ENCODE assay signal across 8 mouse cellular contexts in the genomic region with DNA sequence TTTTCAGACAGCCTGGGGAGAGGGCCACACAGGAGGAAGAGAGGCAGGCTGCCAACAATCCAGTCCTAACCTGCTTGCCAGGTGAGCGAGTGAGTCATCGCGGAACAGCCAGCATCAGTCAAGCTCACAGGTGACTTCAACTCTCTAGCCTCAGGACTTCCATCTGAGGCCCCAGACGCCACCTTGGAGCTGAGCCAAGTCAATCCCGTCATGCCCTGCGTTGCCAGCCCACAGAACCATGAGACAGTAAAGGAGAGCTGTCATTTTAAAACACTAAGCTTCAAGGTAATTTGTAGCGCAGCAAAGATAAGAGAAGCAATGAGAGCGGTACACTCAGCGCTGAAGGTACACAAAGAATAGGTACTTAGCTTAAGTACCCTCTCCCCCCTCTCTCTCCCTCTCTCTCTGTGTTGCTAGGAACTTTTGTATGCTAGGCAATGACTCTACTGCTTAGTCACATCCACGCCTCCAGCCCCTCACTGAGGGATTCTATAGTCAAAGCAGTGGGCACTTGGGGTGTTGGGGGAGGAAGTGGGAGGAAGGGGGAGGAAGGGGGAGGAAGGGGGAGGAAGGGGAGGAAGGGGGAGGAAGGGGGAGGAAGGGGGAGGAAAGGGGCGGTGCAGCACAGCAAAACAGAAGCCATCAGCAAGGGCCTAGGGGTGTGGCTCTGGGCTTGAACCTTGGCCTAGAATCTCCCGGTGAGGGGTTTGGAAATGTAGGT. TPM values are rescaled to one million over a fixed set of nuclear protein-coding genes. Genes with fewer than 3 reads are reported as not detected.
DNase-seq lines count a peak whose midpoint lies in the region; ATAC-seq and TF ChIP-seq lines count a peak whose summit lies in the region.

No protein-coding gene starts in this region.

- no peaks in the 10 kb centered on the region for H3K36me3 ChIP-seq in forebrain, embryonic 14.5 days (ENCODE audit: control insufficient read depth, insufficient read depth, low read length)
- H3K36me3 ChIP-seq in forebrain, embryonic 10.5 days (replicated peaks), result no peaks in the 10 kb centered on the region
- no peaks in the 10 kb centered on the region for H3K36me3 ChIP-seq in heart, embryonic 15.5 days
- H3K36me3 ChIP-seq in limb, embryonic 15.5 days, result no peaks in the 10 kb centered on the region

- no peak for TF ChIP-seq CTCF in brain, embryonic 14.5 days (IDR thresholded peaks at IDR 0.05; ENCODE audit: borderline replicate concordance, extremely low read depth, insufficient read depth, insufficient read length)

- TF ChIP-seq POLR2A in brain, embryonic 14.5 days (IDR thresholded peaks at IDR 0.05; ENCODE audit: borderline replicate concordance, extremely low read depth, insufficient read depth, insufficient read length, poor library complexity, severe bottlenecking), result no peak

- H3K9ac ChIP-seq in forebrain, embryonic 14.5 days (ENCODE audit: low read length), result no peak overlapping the region
- H3K9ac ChIP-seq in heart, embryonic 15.5 days, result no peak overlapping the region
- H3K9ac ChIP-seq in limb, embryonic 15.5 days, result no peak overlapping the region

- no peak overlapping the region for H3K27ac ChIP-seq in forebrain, embryonic 14.5 days (ENCODE audit: low read depth, low read length)
- H3K27ac ChIP-seq in forebrain, embryonic 10.5 days, result no peak overlapping the region
- H3K27ac ChIP-seq in heart, embryonic 15.5 days, result peak overlapping the region; percentile 31; the same call in 1 of the 2 replicates
- H3K27ac ChIP-seq in limb, embryonic 15.5 days, result no peak overlapping the region; the same call in 1 of the 2 replicates

- H3K4me3 ChIP-seq in forebrain, embryonic 14.5 days (ENCODE audit: low read depth, low read length), result no peak overlapping the region
- no peak overlapping the region for H3K4me3 ChIP-seq in forebrain, embryonic 10.5 days
- no peak overlapping the region for H3K4me3 ChIP-seq in heart, embryonic 15.5 days
- H3K4me3 ChIP-seq in limb, embryonic 15.5 days, result no peak overlapping the region

- WGBS in forebrain, embryonic 14.5 days, result 46% methylated on average over 12 of the region's 12 CpGs
- WGBS in forebrain, embryonic 10.5 days, result 88% methylated on average over 12 of the region's 12 CpGs
- WGBS in heart, embryonic 15.5 days, result 42% methylated on average over 12 of the region's 12 CpGs
- WGBS in limb, embryonic 15.5 days, result 51% methylated on average over 12 of the region's 12 CpGs

- no peak overlapping the region for H3K4me2 ChIP-seq in forebrain, embryonic 14.5 days (ENCODE audit: low read length)
- peak overlapping the region; percentile 10; the same call in 1 of the 2 replicates for H3K4me2 ChIP-seq in heart, embryonic 15.5 days
- no peak overlapping the region for H3K4me2 ChIP-seq in limb, embryonic 15.5 days

- ATAC-seq in forebrain, embryonic 14.5 days, result no peak
- ATAC-seq in heart, embryonic 15.5 days (replicated peaks; ENCODE audit: insufficient number of reproducible peaks, insufficient read depth, low FRiP score, low read depth), result peak; percentile 50
- ATAC-seq in limb, embryonic 15.5 days (ENCODE audit: insufficient number of reproducible peaks, low FRiP score, low TSS enrichment, low read depth), result peak; percentile 48; the same call in 1 of the 2 replicates

- H3K27me3 ChIP-seq in forebrain, embryonic 14.5 days (replicated peaks; ENCODE audit: control insufficient read depth, insufficient read depth, low read length), result no peaks in the 10 kb centered on the region
- H3K27me3 ChIP-seq in forebrain, embryonic 10.5 days (ENCODE audit: poor library complexity, severe bottlenecking), result no peaks in the 10 kb centered on the region
- no peaks in the 10 kb centered on the region for H3K27me3 ChIP-seq in heart, embryonic 15.5 days
- no peaks in the 10 kb centered on the region for H3K27me3 ChIP-seq in limb, embryonic 15.5 days

- peak; percentile 68 for DNase-seq in forebrain, embryonic 14.5 days (ENCODE audit: low spot score)
- no peak for DNase-seq in forebrain, embryonic 10.5 days (ENCODE audit: extremely low spot score, low spot score)
- peak; percentile 83 to 85 for DNase-seq in B cell, adult 2 months
- peak; percentile 78 for DNase-seq in brain, embryonic 14.5 days (ENCODE audit: low read depth)
- peak; percentile 73 to 83 for DNase-seq in natural killer cell, adult 2 months (ENCODE audit: low spot score in 2 of 2)
- peak; percentile 86 for DNase-seq in thymus, postnatal 14 days

- H3K9me3 ChIP-seq in forebrain, embryonic 14.5 days (replicated peaks; ENCODE audit: control insufficient read depth, low read length), result no peaks in the 10 kb centered on the region
- H3K9me3 ChIP-seq in forebrain, embryonic 10.5 days, result no peaks in the 10 kb centered on the region
- H3K9me3 ChIP-seq in heart, embryonic 15.5 days (replicated peaks), result no peaks in the 10 kb centered on the region
- no peaks in the 10 kb centered on the region for H3K9me3 ChIP-seq in limb, embryonic 15.5 days

- peaks cover 3% of the 10 kb centered on the region; the same call in 1 of the 2 replicates for H3K4me1 ChIP-seq in forebrain, embryonic 14.5 days (ENCODE audit: control insufficient read depth, insufficient read depth, low read length)
- H3K4me1 ChIP-seq in forebrain, embryonic 10.5 days, result peaks cover 23% of the 10 kb centered on the region
- peaks cover 7% of the 10 kb centered on the region for H3K4me1 ChIP-seq in heart, embryonic 15.5 days (replicated peaks)
- peaks cover 6% of the 10 kb centered on the region for H3K4me1 ChIP-seq in limb, embryonic 15.5 days

RNA-seq across cellular contexts. Expression of a gene that starts 22.5 kb away (rescaled TPM):
- 10.4 and 11.8 TPM in 2 replicates for polyA plus RNA-seq in forebrain, embryonic 14.5 days (2014; fragmentation: Nextera tagmentation; extraction: Ambion mirVana)
- 27.2 and 28.0 TPM in 2 replicates for polyA plus RNA-seq in forebrain, embryonic 10.5 days (2016; fragmentation: Nextera tagmentation; extraction: Ambion mirVana)
- 17.8 and 23.8 TPM in 2 replicates for polyA plus RNA-seq in brain, embryonic 14.5 days (2012; rRNA removed)
- 19.3 and 21.7 TPM in 2 replicates for polyA plus RNA-seq in heart, embryonic 15.5 days (2015; fragmentation: Nextera tagmentation; extraction: Ambion mirVana)
- polyA plus RNA-seq in limb, embryonic 15.5 days (2015; fragmentation: Nextera tagmentation; extraction: Ambion mirVana), result 15.9 and 17.4 TPM in 2 replicates

RNA-seq across cellular contexts. Expression of a gene that starts 34.3 kb away (rescaled TPM):
- polyA plus RNA-seq in forebrain, embryonic 14.5 days (2014; fragmentation: Nextera tagmentation; extraction: Ambion mirVana), result 13.8 and 14.5 TPM in 2 replicates
- polyA plus RNA-seq in forebrain, embryonic 10.5 days (2016; fragmentation: Nextera tagmentation; extraction: Ambion mirVana), result 2.9 and 5.1 TPM in 2 replicates
- 208 and 219 TPM in 2 replicates for polyA plus RNA-seq in brain, embryonic 14.5 days (2012; rRNA removed)
- polyA plus RNA-seq in heart, embryonic 15.5 days (2015; fragmentation: Nextera tagmentation; extraction: Ambion mirVana), result 1.2 and 1.6 TPM in 2 replicates
- 1.9 and 3.5 TPM in 2 replicates for polyA plus RNA-seq in limb, embryonic 15.5 days (2015; fragmentation: Nextera tagmentation; extraction: Ambion mirVana)

RNA-seq across cellular contexts. Expression of a gene that starts 38.5 kb away (rescaled TPM):
- polyA plus RNA-seq in forebrain, embryonic 14.5 days (2014; fragmentation: Nextera tagmentation; extraction: Ambion mirVana), result 52.3 and 62.1 TPM in 2 replicates
- polyA plus RNA-seq in forebrain, embryonic 10.5 days (2016; fragmentation: Nextera tagmentation; extraction: Ambion mirVana), result 71.0 and 72.0 TPM in 2 replicates
- polyA plus RNA-seq in brain, embryonic 14.5 days (2012; rRNA removed), result 51.8 and 53.7 TPM in 2 replicates
- 130 and 164 TPM in 2 replicates for polyA plus RNA-seq in heart, embryonic 15.5 days (2015; fragmentation: Nextera tagmentation; extraction: Ambion mirVana)
- polyA plus RNA-seq in limb, embryonic 15.5 days (2015; fragmentation: Nextera tagmentation; extraction: Ambion mirVana), result 169 and 197 TPM in 2 replicates

Comparison
In these comparisons a context has a peak if more than half of its experiments do, and no peak if none do; other contexts are left out.
1. RNA of a gene that starts 34.3 kb away (polyA plus RNA-seq): 208 to 219 TPM in brain, embryonic 14.5 days; 13.8 to 14.5 TPM in forebrain, embryonic 14.5 days, 2.9 to 5.1 TPM in forebrain, embryonic 10.5 days, 1.9 to 3.5 TPM in limb, embryonic 15.5 days and 1.2 to 1.6 TPM in heart, embryonic 15.5 days; every median in the first group is over 10 times any median in the second.